Mouse (Mus musculus): ENCODE results near the gene Oaz2. TPM values are rescaled to one million over a fixed set of nuclear protein-coding genes. Genes with fewer than 3 reads are reported as not detected.

The Oaz2 gene
- total and polyA plus RNA-seq, 2 experiments from 2014 or later = 274 to 387 TPM

DNA sequence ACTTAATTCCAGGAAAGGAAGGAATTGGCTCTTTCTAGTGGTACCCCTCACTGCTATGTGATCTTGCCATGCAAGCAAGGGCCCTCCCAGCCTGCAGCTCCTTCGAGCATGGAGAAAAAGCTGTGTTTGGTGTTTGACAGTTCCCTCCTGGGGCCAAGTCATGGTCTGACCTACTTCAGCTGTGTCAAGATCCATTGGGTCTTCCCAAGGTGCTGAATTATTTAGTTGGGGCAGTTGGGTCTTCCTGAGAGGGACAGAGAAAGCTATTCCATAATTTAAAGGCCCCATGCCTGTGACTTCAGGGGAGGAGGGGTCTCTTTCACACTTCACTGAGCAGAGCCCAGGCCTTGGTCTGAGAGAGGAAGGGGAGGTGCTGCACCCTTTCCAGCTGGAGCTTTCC is 6.3 kb upstream of the Oaz2 start:
- WGBS = 60% methylated on average over 1 of the region's 1 CpGs
- no peaks in the 10 kb centered on the region for H3K9me3 ChIP-seq (ENCODE audit: low read length)
- ATAC-seq (no peak), DNase-seq (ENCODE audit: low spot score) (no peak)
- H3K27ac ChIP-seq = no peak overlapping the region
- H3K4me3 ChIP-seq (ENCODE audit: low read length) = no peak overlapping the region
- no peak overlapping the region for H3K9ac ChIP-seq (replicated peaks; ENCODE audit: low read length)
- no peaks in the 10 kb centered on the region for H3K27me3 ChIP-seq (ENCODE audit: insufficient read depth, low read length)
- no peak overlapping the region for H3K4me2 ChIP-seq (ENCODE audit: low read depth, low read length)
- no peaks in the 10 kb centered on the region for H3K4me1 ChIP-seq (ENCODE audit: insufficient read depth, low read length)
- H3K36me3 ChIP-seq (ENCODE audit: insufficient read depth, low read length) = no peaks in the 10 kb centered on the region
- no peak for TF ChIP-seq CTCF (IDR thresholded peaks at IDR 0.05; ENCODE audit: low read depth)

DNA sequence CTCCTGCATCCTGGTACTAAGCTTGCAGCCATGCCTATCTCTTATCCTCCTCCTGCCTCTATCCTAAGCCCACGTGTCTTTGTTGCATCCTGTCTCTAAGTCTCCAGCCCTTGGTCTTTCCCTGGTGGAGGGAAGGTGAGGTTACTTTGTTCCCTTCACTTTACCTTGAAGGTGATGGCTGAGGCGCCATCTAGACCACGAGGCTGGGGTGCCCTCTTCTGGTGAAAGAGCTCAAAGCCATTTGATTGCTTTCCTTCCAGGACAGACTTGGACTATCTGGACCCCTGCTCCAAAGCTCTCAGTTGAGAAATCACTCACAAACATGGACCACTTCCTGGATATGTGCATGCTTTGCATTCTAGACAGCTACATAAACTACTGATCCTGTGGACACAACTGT is 3.6 kb upstream of the Oaz2 start:
- DNase-seq (ENCODE audit: low spot score) = peak; percentile 78
- no peak overlapping the region for H3K4me3 ChIP-seq (ENCODE audit: low read length)
- 0% methylated on average over 3 of the region's 3 CpGs for WGBS
- no peaks in the 10 kb centered on the region for H3K36me3 ChIP-seq (ENCODE audit: insufficient read depth, low read length)
- H3K4me1 ChIP-seq (ENCODE audit: insufficient read depth, low read length) = no peaks in the 10 kb centered on the region
- H3K9ac ChIP-seq (replicated peaks; ENCODE audit: low read length) = no peak overlapping the region
- H3K9me3 ChIP-seq (ENCODE audit: low read length) = no peaks in the 10 kb centered on the region
- H3K4me2 ChIP-seq (ENCODE audit: low read depth, low read length) = no peak overlapping the region
- peak; percentile 68 for ATAC-seq
- H3K27ac ChIP-seq = no peak overlapping the region
- no peaks in the 10 kb centered on the region for H3K27me3 ChIP-seq (ENCODE audit: insufficient read depth, low read length)
- TF ChIP-seq CTCF (IDR thresholded peaks at IDR 0.05; ENCODE audit: low read depth) = peak; percentile 89

GRCm38 (mm10) chr9:65666042-65666441 is 1.8 kb upstream of the Oaz2 start:
- ATAC-seq = 0 out of 2 replicates have a peak, but pooled peaks have one; percentile 32
- WGBS = 18% methylated on average over 5 of the region's 5 CpGs
- Histone ChIP-seq H3K4me2 (ENCODE audit: low read depth, low read length) (no peak overlapping the region), H3K4me3 (ENCODE audit: low read length) (no peak overlapping the region), H3K4me1 (ENCODE audit: insufficient read depth, low read length) (no peaks in the 10 kb centered on the region), H3K27ac (no peak overlapping the region), H3K9ac (replicated peaks; ENCODE audit: low read length) (no peak overlapping the region), H3K9me3 (ENCODE audit: low read length) (no peaks in the 10 kb centered on the region), H3K27me3 (ENCODE audit: insufficient read depth, low read length) (no peaks in the 10 kb centered on the region), H3K36me3 (ENCODE audit: insufficient read depth, low read length) (no peaks in the 10 kb centered on the region)
- DNase-seq (ENCODE audit: low spot score) = peak; percentile 75
- TF ChIP-seq CTCF (IDR thresholded peaks at IDR 0.05; ENCODE audit: low read depth) = peak; percentile 83

DNA sequence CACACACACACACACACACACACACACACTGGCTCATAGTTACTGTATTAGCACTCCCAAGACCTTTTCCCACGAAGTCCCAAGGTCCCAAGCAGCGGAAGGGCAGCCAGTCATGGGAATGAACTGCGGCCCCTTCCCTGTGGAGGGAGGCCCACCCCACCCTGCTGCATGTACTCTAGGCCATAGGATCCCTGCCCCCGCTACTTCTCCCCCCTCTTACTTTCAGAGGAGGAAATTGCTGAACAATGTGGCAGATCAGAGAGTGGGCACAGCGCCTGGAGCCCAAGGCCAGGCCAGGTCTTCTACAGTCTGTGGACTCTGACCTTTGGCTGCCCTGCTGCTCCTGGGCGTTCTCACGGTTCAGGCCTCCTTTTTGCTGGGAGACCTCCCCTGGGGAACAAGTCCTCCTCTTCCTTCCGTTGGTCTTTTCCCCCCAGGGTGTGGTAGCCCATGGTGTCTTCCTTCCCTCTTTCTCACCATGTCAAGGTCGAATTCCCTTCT is 3.7 kb downstream of the Oaz2 start:
- no peak for ATAC-seq
- H3K27ac ChIP-seq = no peak overlapping the region

GRCm38 (mm10) chr9:65672996-65673395 is 5.2 kb downstream of the Oaz2 start:
- 77% methylated on average over 11 of the region's 11 CpGs for WGBS
- H3K4me3 ChIP-seq (ENCODE audit: low read length) = no peak overlapping the region
- no peak overlapping the region for H3K27ac ChIP-seq
- H3K9ac ChIP-seq (replicated peaks; ENCODE audit: low read length) = no peak overlapping the region
- H3K4me2 ChIP-seq (ENCODE audit: low read depth, low read length) = no peak overlapping the region
- no peak for TF ChIP-seq CTCF (IDR thresholded peaks at IDR 0.05; ENCODE audit: low read depth)
- peaks cover 16% of the 10 kb centered on the region for H3K4me1 ChIP-seq (ENCODE audit: insufficient read depth, low read length)
- H3K36me3 ChIP-seq (ENCODE audit: insufficient read depth, low read length) = no peaks in the 10 kb centered on the region
- DNase-seq (ENCODE audit: low spot score) (no peak), ATAC-seq (no peak)
- no peaks in the 10 kb centered on the region for H3K9me3 ChIP-seq (ENCODE audit: low read length)
- H3K27me3 ChIP-seq (ENCODE audit: insufficient read depth, low read length) = no peaks in the 10 kb centered on the region

More for the DNA sequence above, 3.7 kb downstream of the Oaz2 start:
- H3K4me1 ChIP-seq (ENCODE audit: insufficient read depth, low read length) = peaks cover 7% of the 10 kb centered on the region
- 50% methylated on average over 9 of the region's 9 CpGs for WGBS
- DNase-seq (ENCODE audit: low spot score) = no peak
- H3K36me3 ChIP-seq (ENCODE audit: insufficient read depth, low read length) = no peaks in the 10 kb centered on the region
- no peaks in the 10 kb centered on the region for H3K9me3 ChIP-seq (ENCODE audit: low read length)
- no peaks in the 10 kb centered on the region for H3K27me3 ChIP-seq (ENCODE audit: insufficient read depth, low read length)
- no peak overlapping the region for H3K9ac ChIP-seq (replicated peaks; ENCODE audit: low read length)
- H3K4me3 ChIP-seq (ENCODE audit: low read length) = no peak overlapping the region
- no peak overlapping the region for H3K4me2 ChIP-seq (ENCODE audit: low read depth, low read length)
- no peak for TF ChIP-seq CTCF (IDR thresholded peaks at IDR 0.05; ENCODE audit: low read depth)

GRCm38 (mm10) chr9:65675461-65676357 is 7.9 kb downstream of the Oaz2 start:
- peak overlapping the region; percentile 78 for H3K27ac ChIP-seq
- ATAC-seq (peak; percentile 63), DNase-seq (ENCODE audit: low spot score) (no peak)
- H3K9me3 ChIP-seq (ENCODE audit: low read length) = no peaks in the 10 kb centered on the region
- no peak for TF ChIP-seq CTCF (IDR thresholded peaks at IDR 0.05; ENCODE audit: low read depth)
- no peaks in the 10 kb centered on the region for H3K27me3 ChIP-seq (ENCODE audit: insufficient read depth, low read length)
- H3K4me1 ChIP-seq (ENCODE audit: insufficient read depth, low read length) = peaks cover 34% of the 10 kb centered on the region
- no peaks in the 10 kb centered on the region for H3K36me3 ChIP-seq (ENCODE audit: insufficient read depth, low read length)
- 53% methylated on average over 8 of the region's 8 CpGs for WGBS
- peak overlapping the region; percentile 68 for H3K4me3 ChIP-seq (ENCODE audit: low read length)
- H3K9ac ChIP-seq (replicated peaks; ENCODE audit: low read length) = peak overlapping the region; percentile 74
- peak overlapping the region; percentile 97 for H3K4me2 ChIP-seq (ENCODE audit: low read depth, low read length)
